Mouse (Mus musculus) liver, adult 2 months (tissue): Measurements from ENCODE around the gene Dmc1. TPM values are rescaled to one million over a fixed set of nuclear protein-coding genes. Genes with fewer than 3 reads are reported as not detected.

Source experiments
- DNase-seq: peaks from one replicate; pipeline ENCODE4 v3.0.0-alpha.2; 2011; ENCODE audit warnings: low read depth, low spot score; ENCODE audit errors: extremely low read depth
- H3K27ac ChIP-seq: fragments of 200-500 bp; replicated peaks from 2 replicates; pipeline ENCODE4 v1.5.1; 2012; ENCODE audit warnings: low read depth, mild to moderate bottlenecking, control low read depth, inconsistent platforms, low read length; ENCODE audit not compliant: insufficient read depth
- H3K27me3 ChIP-seq: fragments of 200-500 bp; 2 replicates; pipeline ENCODE4 v1.6.1; 2012; ENCODE audit warnings: mild to moderate bottlenecking, moderate library complexity, low read length, inconsistent platforms; ENCODE audit not compliant: control insufficient read depth, insufficient read depth
- H3K36me3 ChIP-seq: fragments of 200-500 bp; 2 replicates; pipeline ENCODE4 v1.6.1; 2012; ENCODE audit warnings: low read length, inconsistent platforms; ENCODE audit not compliant: control insufficient read depth, insufficient read depth
- H3K4me1 ChIP-seq: fragments of 200-500 bp; 2 replicates; pipeline ENCODE4 v1.6.1; 2011; ENCODE audit warnings: low read length; ENCODE audit not compliant: control insufficient read depth, insufficient read depth
- H3K4me3 ChIP-seq: fragments of 200-500 bp; 2 replicates; pipeline ENCODE4 v1.5.1; 2011; ENCODE audit warnings: low read depth, mild to moderate bottlenecking, control low read depth, low read length, moderate library complexity; ENCODE audit not compliant: insufficient read depth
- H3K79me2 ChIP-seq: fragments of 200-500 bp; 2 replicates; pipeline ENCODE4 v1.6.1; 2012; ENCODE audit warnings: inconsistent platforms, mild to moderate bottlenecking, low read length, moderate library complexity; ENCODE audit not compliant: control insufficient read depth, insufficient read depth
- H3K9ac ChIP-seq: fragments of 200-500 bp; 2 replicates; pipeline ENCODE4 v1.6.1; 2012; ENCODE audit warnings: low read depth, mild to moderate bottlenecking, control low read depth, inconsistent platforms, low read length
- CTCF ChIP-seq: fragments of 200-500 bp; IDR thresholded peaks from 2 replicates; pipeline ENCODE4 v1.5.1; 2011; ENCODE audit warnings: low read depth, low read length, control low read depth
- POLR2A ChIP-seq: fragments of 200-500 bp; IDR thresholded peaks from 2 replicates; pipeline ENCODE4 v1.6.1; 2011; ENCODE audit warnings: low read length, control low read depth; ENCODE audit not compliant: insufficient read depth; ENCODE audit errors: extremely low read depth
- WGBS: fragments of 180-500 bp; shearing (Covaris S2); methylation state at CpG from one replicate; pipeline ENCODE4 v1.1.7; 2018; 5-methylcytosine and 5-hydroxymethylcytosine counted together
- polyA plus RNA-seq: library from polyadenylated mRNA; depleted of rRNA; stranded (reverse); fragments of >200 nt; gene quantifications from 2 replicates; pipeline ENCODE4 v1.2.3, GENCODE M21; 2012; rRNA removed
- total RNA-seq: library from RNA; depleted of rRNA; stranded (reverse); fragments of >200 nt; gene quantifications from 2 replicates; pipeline ENCODE4 v1.2.3, GENCODE M21; 2014; rRNA removed

The Dmc1 gene
- total RNA-seq = 0.09 TPM in 1 of 2 replicates, not detected in the other
- polyA plus RNA-seq = not detected in 2 replicates

GRCm38 (mm10) chr15:79604990-79605665 is at the start of gene Dmc1:
Dmc1 (minus strand) TSS chr15:79605109.
- Histone ChIP-seq H3K4me3 (no peak within 1 kb of the TSS), H3K79me2 (no peaks in the 10 kb centered on the region), H3K36me3 (no peaks in the 10 kb centered on the region), H3K9ac (no peak within 1 kb of the TSS), H3K4me1 (no peaks in the 10 kb centered on the region), H3K27ac (no peak within 1 kb of the TSS), H3K27me3 (peaks cover 6% of the 10 kb centered on the region; the same call in 1 of the 2 replicates)
- no peak for DNase-seq
- TF ChIP-seq CTCF = no peak
- TF ChIP-seq POLR2A = no peak
- WGBS = 14% methylated on average over 37 of the region's 37 CpGs

- Histone ChIP-seq H3K9ac (no peak overlapping the region), H3K79me2 (no peaks in the 10 kb centered on the region), H3K36me3 (no peaks in the 10 kb centered on the region), H3K4me1 (no peaks in the 10 kb centered on the region), H3K27ac (no peak overlapping the region), H3K4me3 (no peak overlapping the region), H3K27me3 (no peaks in the 10 kb centered on the region)
- WGBS = 76% methylated on average over 4 of the region's 4 CpGs
- DNase-seq = no peak
- TF ChIP-seq CTCF (peak; percentile 59), POLR2A (no peak)
These were observed 46.6 kb upstream of the Dmc1 start for GRCm38 (mm10) chr15:79651481-79651880.

- no peak overlapping the region for H3K9ac ChIP-seq
- no peak overlapping the region for H3K4me3 ChIP-seq
- no peak overlapping the region for H3K27ac ChIP-seq
- no peaks in the 10 kb centered on the region for H3K27me3 ChIP-seq
- H3K4me1 ChIP-seq = no peaks in the 10 kb centered on the region
- no peaks in the 10 kb centered on the region for H3K36me3 ChIP-seq
- H3K79me2 ChIP-seq = no peaks in the 10 kb centered on the region
- TF ChIP-seq CTCF = peak; percentile 62; the same call in 1 of the 2 replicates
- TF ChIP-seq POLR2A = no peak
- DNase-seq = no peak
These were observed 45.7 kb upstream of the Dmc1 start for GRCm38 (mm10) chr15:79650569-79650968.

GRCm38 (mm10) chr15:79648130-79648529 is 43.2 kb upstream of the Dmc1 start:
- no peaks in the 10 kb centered on the region for H3K27me3 ChIP-seq
- no peak overlapping the region for H3K9ac ChIP-seq
- no peaks in the 10 kb centered on the region for H3K4me1 ChIP-seq
- H3K79me2 ChIP-seq = no peaks in the 10 kb centered on the region
- no peak overlapping the region for H3K27ac ChIP-seq
- H3K4me3 ChIP-seq = no peak overlapping the region
- WGBS = 89% methylated on average over 12 of the region's 12 CpGs
- TF ChIP-seq CTCF (no peak), POLR2A (no peak)
- no peak for DNase-seq
- no peaks in the 10 kb centered on the region for H3K36me3 ChIP-seq

GRCm38 (mm10) chr15:79645483-79645882 is 40.6 kb upstream of the Dmc1 start:
- H3K4me1 ChIP-seq = no peaks in the 10 kb centered on the region
- H3K4me3 ChIP-seq = no peak overlapping the region
- 87% methylated on average over 2 of the region's 2 CpGs for WGBS
- no peak overlapping the region for H3K27ac ChIP-seq
- H3K27me3 ChIP-seq = no peaks in the 10 kb centered on the region
- TF ChIP-seq POLR2A = no peak
- no peak for TF ChIP-seq CTCF
- no peaks in the 10 kb centered on the region for H3K36me3 ChIP-seq
- no peak for DNase-seq
- no peak overlapping the region for H3K9ac ChIP-seq
- H3K79me2 ChIP-seq = no peaks in the 10 kb centered on the region

GRCm38 (mm10) chr15:79641135-79641817 is 36.4 kb upstream of the Dmc1 start:
- no peak for TF ChIP-seq CTCF
- no peak for TF ChIP-seq POLR2A
- Histone ChIP-seq H3K4me1 (no peaks in the 10 kb centered on the region), H3K4me3 (no peak overlapping the region), H3K27ac (no peak overlapping the region), H3K36me3 (no peaks in the 10 kb centered on the region), H3K27me3 (no peaks in the 10 kb centered on the region), H3K79me2 (no peaks in the 10 kb centered on the region), H3K9ac (no peak overlapping the region)
- DNase-seq = no peak
- 78% methylated on average over 12 of the region's 12 CpGs for WGBS
